Mouse (Mus musculus) cerebellum, adult 9-11 months (tissue): ENCODE results near the gene Itga6.
A peak's percentile ranks its signal among the peaks of the same experiment; 100 is the strongest.
"Not testable (repeated sequence)": the region's sequence is repeated elsewhere in the genome, so short reads cannot be mapped to it uniquely, and the experiment has no call there.

Experiments used
- DNase-seq: peaks from one replicate; pipeline ENCODE4 v3.0.0; 2022

The Itga6 gene

DNA sequence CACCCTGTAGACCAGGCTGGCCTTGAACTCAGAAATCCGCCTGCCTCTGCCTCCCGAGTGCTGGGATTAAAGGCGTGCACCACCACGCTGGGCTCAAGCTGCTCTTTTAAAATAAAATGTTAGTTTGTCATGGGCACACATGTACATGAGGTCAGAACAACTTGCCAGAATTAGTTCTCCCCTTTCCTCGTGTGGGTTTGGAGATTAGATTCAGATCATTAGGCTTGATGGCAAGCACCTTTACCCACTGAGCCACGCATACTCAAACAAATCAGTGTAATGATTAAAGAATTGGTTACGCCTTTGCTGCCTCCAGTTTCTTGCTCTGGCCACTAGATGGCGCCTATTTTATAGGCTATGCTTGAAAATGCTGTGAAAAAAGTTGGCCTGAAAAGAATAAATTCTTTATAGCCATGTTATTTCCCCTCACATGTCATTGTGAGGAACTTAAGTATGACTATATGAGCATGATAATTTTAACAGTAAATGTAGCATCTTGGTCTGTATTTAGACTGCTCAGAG lies 153.0 kb downstream of the Itga6 start:
- DNase-seq: peak; percentile 23

DNA sequence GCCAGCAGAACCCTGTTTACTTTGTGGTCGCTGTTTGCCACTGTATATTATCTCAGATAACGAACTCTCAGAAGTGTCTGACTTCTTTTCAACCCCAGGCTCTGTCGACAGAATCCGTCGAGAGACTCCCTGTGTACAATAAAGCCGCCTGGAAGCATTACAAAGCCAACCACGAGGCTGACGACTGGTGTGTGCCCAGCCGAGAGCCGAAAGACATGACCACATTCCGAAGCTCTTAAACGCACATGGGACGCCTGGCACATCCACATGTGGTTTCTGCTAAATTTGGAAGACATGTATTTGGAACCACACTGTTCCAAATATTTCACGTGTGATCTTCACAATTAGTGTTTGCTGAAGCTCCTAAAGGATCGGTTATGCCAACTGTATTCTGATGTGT lies 154.5 kb downstream of the Itga6 start:
- no peak for DNase-seq

DNA sequence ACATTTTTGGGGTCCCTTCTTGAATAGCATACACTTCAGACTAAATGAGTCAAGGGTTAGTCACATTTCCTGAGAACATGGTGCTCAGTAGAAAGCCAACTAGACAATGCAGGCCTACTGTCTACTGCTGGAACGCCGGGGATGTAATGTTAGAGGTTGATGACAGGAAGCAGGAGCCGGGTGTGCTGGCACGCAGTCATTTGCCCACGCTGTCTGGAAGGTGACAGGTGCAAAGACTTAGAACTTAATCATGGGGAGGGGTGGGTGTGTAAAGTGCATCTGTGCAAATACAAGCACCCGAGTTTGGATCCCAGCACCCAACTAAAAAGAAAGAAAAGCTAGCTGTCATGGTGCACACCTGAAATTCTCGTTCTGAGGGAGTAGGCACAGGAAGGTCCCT lies 159.7 kb downstream of the Itga6 start:
- no peak for DNase-seq

DNA sequence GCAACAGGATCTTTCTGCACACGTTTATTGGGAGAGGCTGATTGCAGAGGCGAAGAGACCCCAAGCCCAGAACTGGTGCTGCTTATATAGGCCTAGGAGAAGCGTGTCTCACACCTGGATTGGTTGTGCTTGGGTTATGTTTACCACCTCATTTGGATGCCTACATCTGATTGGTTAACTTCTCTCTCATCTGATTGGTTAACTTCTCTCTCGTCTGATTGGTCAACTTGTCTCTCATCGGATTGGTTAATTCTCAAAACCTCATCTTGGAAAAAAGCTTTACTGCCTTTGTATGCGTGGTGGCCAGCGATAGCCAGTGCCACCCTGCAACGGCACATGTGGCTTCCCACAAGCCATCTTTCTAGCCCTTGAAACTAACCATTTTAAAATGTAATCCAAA lies 160.9 kb downstream of the Itga6 start:
- not testable (repeated sequence) for DNase-seq
